Mouse (Mus musculus) CD4-positive, CD25-positive, alpha-beta regulatory T cell (primary cell): ENCODE data around the gene Nelfa. TPM values are rescaled to one million over a fixed set of nuclear protein-coding genes. Genes with fewer than 3 reads are reported as not detected.

ENCODE experiments used
- polyA plus RNA-seq: library from polyadenylated mRNA; unstranded; fragments of 100-300 nt; shearing (Covaris generic); gene quantifications from one replicate; pipeline ENCODE4 v1.2.1, GENCODE M21; 2017

Gene Nelfa
- polyA plus RNA-seq, result 49.0 TPM

GRCm38 (mm10) chr5:33936120-33936707 lies at the start of gene Nelfa:
Nelfa (minus strand) TSS chr5:33936413.

GRCm38 (mm10) chr5:33983309-33984121 lies 47.3 kb upstream of the Nelfa start, which contains the start of gene Gm1673:
Gm1673 (plus strand) TSS chr5:33983433.

Other genes with a start within 250 kb of the Nelfa start
- gene Fgfr3, start 214.7 kb downstream of the Nelfa start, polyA plus RNA-seq, result 0.26 TPM
- 127 TPM for gene Letm1, start 153.6 kb downstream of the Nelfa start, polyA plus RNA-seq
- 22.4 TPM for gene Nsd2, start 115.7 kb downstream of the Nelfa start, polyA plus RNA-seq
- gene Gm1673, start 47.0 kb upstream of the Nelfa start, polyA plus RNA-seq, result 0.59 TPM
- gene Nat8l, start 59.6 kb upstream of the Nelfa start, polyA plus RNA-seq, result not detected
- 1.4 TPM for gene Poln, start 233.0 kb upstream of the Nelfa start, polyA plus RNA-seq
- gene Haus3, start 233.1 kb upstream of the Nelfa start, polyA plus RNA-seq, result 66.5 TPM